Mouse (Mus musculus) ovary, adult 10 weeks (tissue): ENCODE data around the gene Agfg1. TPM values are rescaled to one million over a fixed set of nuclear protein-coding genes. Genes with fewer than 3 reads are reported as not detected.

Source experiments
- polyA plus RNA-seq: library from polyadenylated mRNA; stranded (reverse); fragments of 350-450 nt; fragmentation: Illumina TruSeq; extraction: RNeasy Lipid Tissue Mini Kit (QIAGEN cat#74804); gene quantifications from one replicate; pipeline ENCODE4 v1.2.3, GENCODE M21; 2014

Gene Agfg1
- polyA plus RNA-seq: 113 TPM

GRCm38 (mm10) chr1:82839296-82839613 lies at the start of gene Agfg1:
Gene Agfg1, plus strand, starts transcription at chr1:82839483.

GRCm38 (mm10) chr1:82913025-82913424 lies 73.7 kb downstream of the Agfg1 start, which contains the start of gene A030005L19Rik:
Gene A030005L19Rik, plus strand, starts transcription at chr1:82913325.

GRCm38 (mm10) chr1:82924650-82925049 lies 85.4 kb downstream of the Agfg1 start, which contains the start of gene A030014E15Rik:
Gene A030014E15Rik, plus strand, starts transcription at chr1:82924917.

GRCm38 (mm10) chr1:82931326-82931725 lies 92.0 kb downstream of the Agfg1 start, which contains the start of gene Gm6217:
Gene Gm6217, minus strand, starts transcription at chr1:82931399.

GRCm38 (mm10) chr1:82943295-82943694 lies 104.0 kb downstream of the Agfg1 start, which contains the start of gene A030003K21Rik:
Gene A030003K21Rik, minus strand, starts transcription at chr1:82943388.

Other genes with a start within 250 kb of the Agfg1 start
- 309 TPM for gene Mff, start 114.6 kb upstream of the Agfg1 start, polyA plus RNA-seq
- gene Tm4sf20, start 71.0 kb upstream of the Agfg1 start, polyA plus RNA-seq: not detected
- gene Gm47791, start 68.2 kb upstream of the Agfg1 start, polyA plus RNA-seq: not detected
- not detected for gene A030005L19Rik, start 73.8 kb downstream of the Agfg1 start, polyA plus RNA-seq
- not detected for gene A030014E15Rik, start 85.4 kb downstream of the Agfg1 start, polyA plus RNA-seq
- gene Gm6217, start 91.9 kb downstream of the Agfg1 start, polyA plus RNA-seq: not detected
- not detected for gene A030003K21Rik, start 103.9 kb downstream of the Agfg1 start, polyA plus RNA-seq
- not detected for gene Gm7544, start 116.5 kb downstream of the Agfg1 start, polyA plus RNA-seq
- not detected for gene Gm47955, start 120.8 kb downstream of the Agfg1 start, polyA plus RNA-seq
- not detected for gene Gm47959, start 161.1 kb downstream of the Agfg1 start, polyA plus RNA-seq
- gene Slc19a3, start 199.0 kb downstream of the Agfg1 start, polyA plus RNA-seq: 4.0 TPM
- gene Krtap28-10, start 203.0 kb downstream of the Agfg1 start, polyA plus RNA-seq: not detected
- gene Gm47969, start 205.4 kb downstream of the Agfg1 start, polyA plus RNA-seq: not detected
- gene A030005K14Rik, start 219.9 kb downstream of the Agfg1 start, polyA plus RNA-seq: not detected
- gene Krtap28-13, start 221.4 kb downstream of the Agfg1 start, polyA plus RNA-seq: not detected